Mouse (Mus musculus) stomach, embryonic 14.5 days (tissue): ENCODE measurements at regions not wholly inside any gene's neighbourhood (a gene's known extent, or its start where the extent isn't known, plus 50 kb on each side); places are given as distances from the start of the nearest gene placed in this dataset.

Experiments used
- ATAC-seq: fragments of 200-750 bp; cut with Nextera tagmentation; 2 replicates; pipeline ENCODE4 v1.8.0; 2017; ENCODE audit warnings: low read depth, moderate TSS enrichment; ENCODE audit not compliant: insufficient number of reproducible peaks, insufficient read depth, low FRiP score
- H3K27ac ChIP-seq: fragments of 300-500 bp; sonication (generic); 2 replicates; pipeline ENCODE4 v1.5.1; 2014; ENCODE audit warnings: mild to moderate bottlenecking, low read length, moderate library complexity, mixed read lengths
- H3K27me3 ChIP-seq: fragments of 300-500 bp; sonication (generic); 2 replicates; pipeline ENCODE4 v1.6.1; 2014; ENCODE audit warnings: low read length, control low read depth, mixed read lengths; ENCODE audit not compliant: control insufficient read depth, insufficient read depth
- H3K36me3 ChIP-seq: fragments of 300-500 bp; sonication (generic); 2 replicates; pipeline ENCODE4 v1.6.1; 2014; ENCODE audit warnings: mild to moderate bottlenecking, control low read depth, low read length, moderate library complexity, mixed read lengths; ENCODE audit not compliant: control insufficient read depth, insufficient read depth
- H3K4me1 ChIP-seq: fragments of 300-500 bp; sonication (generic); 2 replicates; pipeline ENCODE4 v1.6.1; 2014; ENCODE audit warnings: low read length, control low read depth, mixed read lengths; ENCODE audit not compliant: control insufficient read depth, insufficient read depth
- H3K4me2 ChIP-seq: fragments of 300-500 bp; sonication (generic); replicated peaks from 2 replicates; pipeline ENCODE4 v1.6.1; 2014; ENCODE audit warnings: low read depth, low read length, control low read depth
- H3K4me3 ChIP-seq: fragments of 300-500 bp; sonication (generic); 2 replicates; pipeline ENCODE4 v1.5.1; 2014; ENCODE audit warnings: low read depth, low read length, control low read depth
- H3K9ac ChIP-seq: fragments of 300-500 bp; sonication (generic); replicated peaks from 2 replicates; pipeline ENCODE4 v1.6.1; 2014; ENCODE audit warnings: low read depth, mild to moderate bottlenecking, control low read depth, low read length, moderate library complexity, mixed read lengths
- H3K9me3 ChIP-seq: fragments of 300-500 bp; sonication (generic); 2 replicates; pipeline ENCODE4 v1.6.1; 2016; ENCODE audit warnings: low read depth, low read length, control low read depth; ENCODE audit not compliant: control insufficient read depth
- WGBS: fragments of 180-500 bp; shearing (Covaris S2); extraction: QIAGEN DNeasy Blood & Tissue Kit; methylation state at CpG from one replicate; pipeline ENCODE4 v1.1.7; 2014; 5-methylcytosine and 5-hydroxymethylcytosine counted together

- Histone ChIP-seq H3K4me3 (no peak overlapping the region), H3K4me2 (no peak overlapping the region), H3K9me3 (no peaks in the 10 kb centered on the region), H3K9ac (no peak overlapping the region), H3K36me3 (no peaks in the 10 kb centered on the region), H3K4me1 (no peaks in the 10 kb centered on the region), H3K27ac (no peak overlapping the region), H3K27me3 (no peaks in the 10 kb centered on the region)
- no peak for ATAC-seq
- 38% methylated on average over 6 of the region's 6 CpGs for WGBS
Measured at GRCm38 (mm10) chr6:118300781-118301180, 103.3 kb upstream of the Ret start.

- H3K4me1 ChIP-seq = no peaks in the 10 kb centered on the region
- no peak overlapping the region for H3K4me2 ChIP-seq
- H3K9me3 ChIP-seq = no peaks in the 10 kb centered on the region
- no peaks in the 10 kb centered on the region for H3K36me3 ChIP-seq
- H3K27ac ChIP-seq = no peak overlapping the region
- H3K27me3 ChIP-seq = no peaks in the 10 kb centered on the region
- no peak overlapping the region for H3K4me3 ChIP-seq
- no peak overlapping the region for H3K9ac ChIP-seq
- no peak for ATAC-seq
- 79% methylated on average over 8 of the region's 8 CpGs for WGBS
Measured at GRCm38 (mm10) chr6:118297576-118297975, 100.1 kb upstream of the Ret start.

DNA sequence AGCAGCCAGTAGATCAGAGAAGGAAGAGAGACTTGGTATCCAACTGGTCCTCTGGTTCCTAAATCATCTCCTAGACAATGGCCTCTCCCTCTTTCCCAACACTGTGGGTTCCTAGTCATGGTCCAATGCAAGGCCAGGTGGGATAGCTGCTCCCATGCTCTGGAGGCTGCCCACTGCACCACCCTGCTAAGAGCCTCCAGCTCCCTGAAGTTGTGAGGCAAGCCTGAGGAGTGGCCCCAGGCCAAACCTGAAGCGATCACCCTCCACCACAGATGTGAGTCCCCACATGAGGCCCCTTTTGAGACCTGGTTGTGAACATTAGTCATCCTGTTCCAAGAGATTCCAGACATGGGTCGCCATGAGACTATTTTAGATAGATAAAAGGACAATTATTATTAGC is 96.5 kb upstream of the Ret start:
- Histone ChIP-seq H3K27ac (no peak overlapping the region), H3K4me2 (no peak overlapping the region), H3K9ac (no peak overlapping the region), H3K4me1 (no peaks in the 10 kb centered on the region), H3K9me3 (no peaks in the 10 kb centered on the region), H3K36me3 (no peaks in the 10 kb centered on the region), H3K4me3 (no peak overlapping the region), H3K27me3 (no peaks in the 10 kb centered on the region)
- no peak for ATAC-seq
- 78% methylated on average over 2 of the region's 2 CpGs for WGBS

DNA sequence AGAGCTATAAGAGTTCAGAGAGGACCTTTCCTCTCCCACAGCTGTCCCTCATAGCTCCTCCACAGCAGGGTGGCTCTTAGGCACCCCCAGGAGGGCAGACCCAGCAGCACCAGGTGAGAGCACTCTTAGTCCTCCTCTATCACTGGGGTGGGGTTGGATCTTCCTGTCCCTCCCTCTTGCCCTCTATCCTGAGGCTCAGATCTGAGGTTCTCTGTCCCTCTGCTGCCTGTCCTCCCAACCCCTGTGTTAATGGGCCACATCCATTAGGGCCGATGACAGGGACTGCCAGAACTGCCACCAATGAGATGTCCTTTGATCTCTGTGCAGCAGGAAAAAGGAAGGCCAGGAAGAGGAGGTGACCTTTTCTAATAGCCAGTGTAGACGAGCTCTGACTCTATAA is 95.4 kb upstream of the Ret start:
- H3K27me3 ChIP-seq = no peaks in the 10 kb centered on the region
- no peaks in the 10 kb centered on the region for H3K9me3 ChIP-seq
- H3K27ac ChIP-seq = no peak overlapping the region
- H3K9ac ChIP-seq = no peak overlapping the region
- H3K36me3 ChIP-seq = no peaks in the 10 kb centered on the region
- no peak overlapping the region for H3K4me3 ChIP-seq
- H3K4me2 ChIP-seq = no peak overlapping the region
- no peaks in the 10 kb centered on the region for H3K4me1 ChIP-seq
- no peak for ATAC-seq
- 20% methylated on average over 2 of the region's 2 CpGs for WGBS

DNA sequence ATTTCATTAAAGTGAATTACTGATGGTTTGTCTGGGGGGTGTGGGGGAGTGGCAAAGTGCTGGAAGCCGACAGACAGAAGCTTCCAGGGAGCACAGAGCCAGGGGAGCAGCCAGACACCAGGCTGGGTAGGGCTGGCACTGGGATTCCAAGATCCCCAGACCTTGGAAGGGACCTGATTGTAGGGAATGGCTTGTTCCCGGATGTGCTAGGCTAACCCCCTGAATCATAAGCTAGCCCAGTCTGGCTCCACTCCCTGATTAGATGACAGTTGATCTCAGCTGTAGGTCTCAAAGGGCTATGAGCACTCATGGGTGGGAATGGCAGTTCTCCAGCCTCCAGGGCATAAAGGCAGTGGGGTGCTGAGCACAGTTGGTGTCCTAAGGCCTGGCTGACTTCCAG is 94.8 kb upstream of the Ret start:
- Histone ChIP-seq H3K9ac (no peak overlapping the region), H3K27ac (no peak overlapping the region), H3K4me2 (no peak overlapping the region), H3K36me3 (no peaks in the 10 kb centered on the region), H3K27me3 (no peaks in the 10 kb centered on the region), H3K4me3 (no peak overlapping the region), H3K9me3 (no peaks in the 10 kb centered on the region), H3K4me1 (no peaks in the 10 kb centered on the region)
- ATAC-seq = no peak
- 69% methylated on average over 2 of the region's 2 CpGs for WGBS

- 63% methylated on average over 2 of the region's 2 CpGs for WGBS
- no peak overlapping the region for H3K27ac ChIP-seq
- no peaks in the 10 kb centered on the region for H3K27me3 ChIP-seq
- no peaks in the 10 kb centered on the region for H3K36me3 ChIP-seq
- no peak for ATAC-seq
- no peaks in the 10 kb centered on the region for H3K9me3 ChIP-seq
- no peak overlapping the region for H3K9ac ChIP-seq
- no peaks in the 10 kb centered on the region for H3K4me1 ChIP-seq
- H3K4me2 ChIP-seq = no peak overlapping the region
- no peak overlapping the region for H3K4me3 ChIP-seq
Measured at GRCm38 (mm10) chr6:118291426-118291825, 93.9 kb upstream of the Ret start.

DNA sequence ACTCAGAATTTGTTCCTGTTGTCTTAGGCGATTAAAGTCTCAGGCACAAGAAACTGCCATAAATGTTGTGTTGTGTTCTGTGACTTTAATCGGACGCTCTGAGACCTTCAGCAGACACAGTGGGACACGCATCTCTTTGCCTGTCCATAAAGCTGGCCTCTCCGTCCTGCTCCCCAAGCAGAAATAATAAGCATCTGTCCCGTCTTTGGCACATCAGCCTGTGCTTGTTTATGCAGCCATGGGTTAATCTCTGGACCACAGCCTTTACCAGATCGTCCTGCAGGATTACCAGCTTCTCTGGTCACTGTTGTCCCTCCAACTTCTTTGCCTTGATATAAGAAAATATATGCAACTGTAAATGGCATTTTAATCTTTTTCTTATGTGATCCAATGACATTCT is 87.7 kb upstream of the Ret start:
- no peaks in the 10 kb centered on the region for H3K4me1 ChIP-seq
- ATAC-seq = no peak
- no peaks in the 10 kb centered on the region for H3K36me3 ChIP-seq
- no peak overlapping the region for H3K4me3 ChIP-seq
- no peak overlapping the region for H3K9ac ChIP-seq
- WGBS = 75% methylated on average over 7 of the region's 7 CpGs
- H3K9me3 ChIP-seq = no peaks in the 10 kb centered on the region
- no peak overlapping the region for H3K27ac ChIP-seq
- no peaks in the 10 kb centered on the region for H3K27me3 ChIP-seq
- no peak overlapping the region for H3K4me2 ChIP-seq

DNA sequence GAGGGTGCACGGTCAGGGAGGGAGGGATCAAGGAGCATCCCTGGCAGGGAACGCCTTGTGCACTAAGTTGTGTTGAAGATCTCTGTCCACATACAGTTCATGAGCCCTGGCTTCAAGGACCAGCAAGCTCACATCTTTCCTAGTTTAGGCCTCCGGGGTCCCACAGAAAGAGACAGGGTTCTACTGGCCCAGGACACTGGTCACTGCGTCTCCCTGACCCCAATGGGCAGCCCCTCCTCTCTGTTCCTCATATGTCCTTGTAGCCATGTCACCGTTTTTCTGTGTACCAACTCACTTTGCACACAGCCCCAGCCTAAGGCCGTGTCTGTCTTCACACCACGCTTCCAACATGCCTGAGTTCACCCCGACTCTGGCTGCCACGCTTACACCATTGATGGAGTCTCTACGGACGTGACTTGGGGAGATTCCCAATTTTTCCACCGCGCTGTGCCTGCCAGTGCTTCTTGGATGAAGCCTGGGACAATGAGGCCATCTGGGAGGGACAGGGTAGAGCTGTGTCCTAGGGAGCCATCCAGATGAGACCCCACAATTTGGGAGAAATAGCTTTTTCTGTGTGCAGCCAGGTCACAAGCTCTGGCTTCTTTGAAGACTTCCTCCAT is 86.5 kb upstream of the Ret start:
- no peak overlapping the region for H3K4me3 ChIP-seq
- WGBS = 87% methylated on average over 13 of the region's 13 CpGs
- H3K27me3 ChIP-seq = no peaks in the 10 kb centered on the region
- H3K4me1 ChIP-seq = no peaks in the 10 kb centered on the region
- H3K9me3 ChIP-seq = no peaks in the 10 kb centered on the region
- no peak overlapping the region for H3K9ac ChIP-seq
- no peak for ATAC-seq
- H3K36me3 ChIP-seq = no peaks in the 10 kb centered on the region
- no peak overlapping the region for H3K4me2 ChIP-seq
- no peak overlapping the region for H3K27ac ChIP-seq

DNA sequence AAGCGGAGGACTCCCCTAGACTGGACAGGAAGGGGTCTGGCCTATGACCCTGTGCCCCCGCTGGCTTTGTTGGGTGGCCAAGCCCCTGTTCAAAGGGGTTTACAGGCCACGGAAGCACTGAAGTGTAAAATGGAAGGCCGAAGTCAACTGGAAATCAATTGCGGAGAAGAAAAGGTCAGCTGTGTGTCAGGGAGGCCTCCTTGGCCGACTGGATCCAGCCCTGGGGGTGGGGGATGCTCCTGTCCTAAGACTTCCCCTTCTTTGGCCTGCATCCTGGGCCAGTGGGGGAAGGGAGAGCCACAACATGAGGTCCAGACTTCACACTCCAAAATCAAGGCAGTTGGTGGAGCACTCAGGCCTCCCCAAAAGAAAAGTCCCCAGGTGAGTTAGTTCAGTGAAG is 66.4 kb upstream of the Ret start:
- 50% methylated on average over 6 of the region's 6 CpGs for WGBS
- no peak overlapping the region for H3K27ac ChIP-seq
- H3K4me3 ChIP-seq = no peak overlapping the region
- H3K36me3 ChIP-seq = no peaks in the 10 kb centered on the region
- H3K9me3 ChIP-seq = no peaks in the 10 kb centered on the region
- no peak overlapping the region for H3K4me2 ChIP-seq
- ATAC-seq = no peak
- H3K9ac ChIP-seq = no peak overlapping the region
- H3K4me1 ChIP-seq = no peaks in the 10 kb centered on the region
- H3K27me3 ChIP-seq = no peaks in the 10 kb centered on the region
